Mouse (Mus musculus) mouse embryonic stem cell (cell line): ENCODE results near the gene Syt16.

Experiments used
- in situ Hi-C, 2 experiments: fragments of 300-500 bp; cut with MboI; formaldehyde crosslinking; loops; 1 replicate in 1 of 2; 3 replicates in 1 of 2; pipeline ENCODE4 v1.14.3; 2019 to 2020; ENCODE audit warnings: low sequenced_read_pairs in 2 of 2, low pct_unique_long_range_greater_than_20kb in 1 of 2, mixed read lengths in 1 of 2; ENCODE audit not compliant: unreplicated experiment in 1 of 2

Syt16 gene

GRCm38 (mm10) chr12:74188243-74188785 lies 190.9 kb downstream of the Syt16 start:
- in situ Hi-C loops: no loop called here

- in situ Hi-C loops: no loop called here
Observed at GRCm38 (mm10) chr12:74188815-74189214, 191.4 kb downstream of the Syt16 start.

GRCm38 (mm10) chr12:74189840-74190239 lies 192.4 kb downstream of the Syt16 start:
- in situ Hi-C loops: no loop called here

GRCm38 (mm10) chr12:74190297-74190696 lies 192.8 kb downstream of the Syt16 start:
- in situ Hi-C loops: no loop called here

- in situ Hi-C loops: no loop called here
Observed at GRCm38 (mm10) chr12:74192552-74192951, 195.1 kb downstream of the Syt16 start.

- in situ Hi-C loops: no loop called here
Observed at GRCm38 (mm10) chr12:74201410-74201809, 203.9 kb downstream of the Syt16 start.

- in situ Hi-C loops: no loop called here
Observed at GRCm38 (mm10) chr12:74202431-74203042, 205.1 kb downstream of the Syt16 start.

- in situ Hi-C loops: no loop called here
Observed at GRCm38 (mm10) chr12:74212156-74212555, 214.7 kb downstream of the Syt16 start.

GRCm38 (mm10) chr12:74216103-74216728 lies 218.8 kb downstream of the Syt16 start:
- in situ Hi-C loops: no loop called here

GRCm38 (mm10) chr12:74219909-74220308 lies 222.4 kb downstream of the Syt16 start:
- in situ Hi-C loops: no loop called here

- in situ Hi-C loops: no loop called here
Observed at GRCm38 (mm10) chr12:74220651-74221050, 223.2 kb downstream of the Syt16 start.

- in situ Hi-C loops: no loop called here
Observed at GRCm38 (mm10) chr12:74230808-74231207, 233.3 kb downstream of the Syt16 start.

- in situ Hi-C loops: no loop called here
Observed at GRCm38 (mm10) chr12:74232845-74233244, 235.4 kb downstream of the Syt16 start.

- in situ Hi-C loops: no loop called here
Observed at GRCm38 (mm10) chr12:74236191-74236590, 238.7 kb downstream of the Syt16 start.

GRCm38 (mm10) chr12:74238056-74238455 lies 240.6 kb downstream of the Syt16 start:
- in situ Hi-C loops: no loop called here

- in situ Hi-C loops: no loop called here
Observed at GRCm38 (mm10) chr12:74238806-74239205, 241.3 kb downstream of the Syt16 start.

GRCm38 (mm10) chr12:74264846-74265245 lies 267.4 kb downstream of the Syt16 start:
- in situ Hi-C loops: no loop called here

GRCm38 (mm10) chr12:74267049-74267448 lies 269.6 kb downstream of the Syt16 start:
- in situ Hi-C loops: no loop called here

- in situ Hi-C loops: no loop called here
Observed at GRCm38 (mm10) chr12:74268644-74269285, 271.3 kb downstream of the Syt16 start.

- in situ Hi-C loops: no loop called here
Observed at GRCm38 (mm10) chr12:74272545-74272944, 275.1 kb downstream of the Syt16 start.
